Mouse (Mus musculus): Measurements from ENCODE around the gene Crtc2.
"Not testable (repeated sequence)": the region's sequence is repeated elsewhere in the genome, so short reads cannot be mapped to it uniquely, and the experiment has no call there.

- TF ChIP-seq CTCF (IDR thresholded peaks at IDR 0.05; ENCODE audit: low read depth); EP300 (optimal IDR thresholded peaks at IDR 0.05): not testable (repeated sequence)
Measured at GRCm38 (mm10) chr3:90252659-90253058, 1.3 kb upstream of the Crtc2 start.
